ENCODE assay signal across 8 mouse cellular contexts in the genomic region with DNA sequence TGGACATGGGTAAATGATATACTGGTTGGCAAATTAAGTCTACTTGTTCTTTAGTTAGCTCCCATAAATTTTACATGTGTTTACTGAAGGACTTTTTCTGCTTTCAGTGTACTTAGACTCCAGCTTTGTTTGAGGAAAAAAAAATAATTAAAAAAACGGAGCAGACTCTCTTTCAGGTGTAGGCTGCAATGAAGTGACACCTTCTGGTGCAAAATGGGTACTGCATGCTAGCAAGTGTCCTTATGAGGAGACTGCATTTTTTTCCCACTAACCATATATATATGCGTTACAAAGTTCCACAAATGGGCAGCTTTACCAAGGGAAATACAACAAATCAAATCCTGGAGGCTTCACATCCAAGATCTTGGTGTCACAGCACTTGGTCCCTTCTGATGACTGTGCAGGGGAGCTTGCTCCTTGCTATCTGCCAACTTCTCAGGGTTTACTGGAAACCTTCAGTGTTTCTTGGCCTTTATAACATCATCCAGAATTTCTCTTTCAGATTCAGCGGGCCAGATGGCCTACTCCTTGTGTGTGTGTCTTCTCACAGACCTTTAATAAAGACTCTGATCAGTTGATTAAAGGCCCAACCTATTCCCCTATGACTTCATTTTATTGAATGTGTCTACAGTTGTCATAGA. TPM values are rescaled to one million over a fixed set of nuclear protein-coding genes. Genes with fewer than 3 reads are reported as not detected.
DNase-seq lines count a peak whose midpoint lies in the region; ATAC-seq and TF ChIP-seq lines count a peak whose summit lies in the region.

No protein-coding gene starts in this region.

- peak; percentile 28; the same call in 1 of the 2 replicates for TF ChIP-seq CTCF in kidney, adult 2 months (conservative IDR thresholded peaks at IDR 0.05; ENCODE audit: insufficient read depth, insufficient read length, low read depth, low read length)

- no peak overlapping the region for H3K27ac ChIP-seq in heart, embryonic 10.5 days
- no peak overlapping the region for H3K27ac ChIP-seq in kidney, adult 2 months (ENCODE audit: insufficient read depth, low read depth, low read length)
- H3K27ac ChIP-seq in stomach, embryonic 16.5 days (ENCODE audit: low read length): no peak overlapping the region

- no peak overlapping the region for H3K4me2 ChIP-seq in stomach, embryonic 16.5 days (ENCODE audit: low read depth, low read length)

- ATAC-seq in monocyte, adult 5-6 weeks (replicated peaks; ENCODE audit: insufficient number of reproducible peaks, low FRiP score, low TSS enrichment, poor library complexity, severe bottlenecking): peak; percentile 76
- peak; percentile 50; the same call in 1 of the 2 replicates for ATAC-seq in stomach, embryonic 16.5 days (ENCODE audit: insufficient read depth, low FRiP score)

- no peak overlapping the region for H3K9ac ChIP-seq in stomach, embryonic 16.5 days (ENCODE audit: low read length)

- no peaks in the 10 kb centered on the region for H3K36me3 ChIP-seq in heart, embryonic 10.5 days
- no peaks in the 10 kb centered on the region for H3K36me3 ChIP-seq in kidney, adult 2 months (ENCODE audit: control insufficient read depth, insufficient read depth, low read length)
- H3K36me3 ChIP-seq in stomach, embryonic 16.5 days (ENCODE audit: control insufficient read depth, insufficient read depth, low read length): no peaks in the 10 kb centered on the region

- DNase-seq in heart, adult 9 months (ENCODE audit: low spot score in 2 of 2): peak; percentile 5 to 46
- no peak for DNase-seq in heart, embryonic 10.5 days (ENCODE audit: low spot score)
- peak; percentile 69 for DNase-seq in cerebellum, adult 18-20 months
- peak; percentile 35 to 89 for DNase-seq in frontal cortex, adult 2 months (ENCODE audit: extremely low spot score in 1 of 2, low spot score in 1 of 2)
- DNase-seq in kidney, adult 2 months: peak; percentile 74
- peak; percentile 59 for DNase-seq in left cerebral cortex, postnatal 4 days

- H3K4me3 ChIP-seq in heart, embryonic 10.5 days: no peak overlapping the region
- H3K4me3 ChIP-seq in kidney, adult 2 months (ENCODE audit: insufficient read depth, low read depth, low read length): no peak overlapping the region
- no peak overlapping the region for H3K4me3 ChIP-seq in stomach, embryonic 16.5 days (replicated peaks; ENCODE audit: low read length)

- no peaks in the 10 kb centered on the region for H3K4me1 ChIP-seq in heart, embryonic 10.5 days
- no peaks in the 10 kb centered on the region for H3K4me1 ChIP-seq in kidney, adult 2 months (ENCODE audit: control insufficient read depth, insufficient read depth, low read length)
- H3K4me1 ChIP-seq in stomach, embryonic 16.5 days (ENCODE audit: control insufficient read depth, insufficient read depth, low read length): no peaks in the 10 kb centered on the region

- intact Hi-C loops in left cerebral cortex, postnatal 4 days (cut with DNase I): no loop called here

- H3K27me3 ChIP-seq in heart, embryonic 10.5 days (ENCODE audit: insufficient read depth, poor library complexity, severe bottlenecking): no peaks in the 10 kb centered on the region
- H3K27me3 ChIP-seq in kidney, adult 2 months (replicated peaks; ENCODE audit: control insufficient read depth, insufficient read depth, low read length): no peaks in the 10 kb centered on the region
- H3K27me3 ChIP-seq in stomach, embryonic 16.5 days (ENCODE audit: control insufficient read depth, insufficient read depth, low read length): no peaks in the 10 kb centered on the region

- no peak for TF ChIP-seq POLR2A in kidney, adult 2 months (IDR thresholded peaks at IDR 0.05; ENCODE audit: low read depth, low read length)

- 25% methylated on average over 3 of the region's 3 CpGs for WGBS in heart, embryonic 10.5 days
- WGBS in kidney, adult 2 months: 15% methylated on average over 3 of the region's 3 CpGs
- WGBS in stomach, embryonic 16.5 days: 23% methylated on average over 3 of the region's 3 CpGs

- H3K9me3 ChIP-seq in heart, embryonic 10.5 days: no peaks in the 10 kb centered on the region
- H3K9me3 ChIP-seq in stomach, embryonic 16.5 days (replicated peaks; ENCODE audit: control insufficient read depth, low read length): no peaks in the 10 kb centered on the region

RNA-seq across cellular contexts. Expression of a gene that starts 44.3 kb away (rescaled TPM):
- polyA plus RNA-seq in heart, embryonic 10.5 days (2016; fragmentation: Nextera tagmentation; extraction: Ambion mirVana): 11.5 and 13.2 TPM in 2 replicates
- 20.1 and 21.6 TPM in 2 replicates for polyA plus RNA-seq in frontal cortex, adult 2 months (2012; rRNA removed)
- polyA plus RNA-seq in kidney, adult 2 months (2012; rRNA removed): 48.0 and 49.5 TPM in 2 replicates
- 1 to 10 TPM; 3.5 to 3.9 TPM for total RNA-seq in left cerebral cortex, postnatal 4 days (2021)
- 93.7 to 108 TPM (median 100 TPM) in 3 replicates for total RNA-seq in monocyte, adult 5-6 weeks (2017)
- 6.9 and 7.9 TPM in 2 replicates for polyA plus RNA-seq in stomach, embryonic 16.5 days (2015; fragmentation: Nextera tagmentation; extraction: Ambion mirVana)

RNA-seq across cellular contexts. Expression of a gene that starts 59.0 kb away (rescaled TPM):
- 36.3 and 37.7 TPM in 2 replicates for polyA plus RNA-seq in heart, embryonic 10.5 days (2016; fragmentation: Nextera tagmentation; extraction: Ambion mirVana)
- polyA plus RNA-seq in frontal cortex, adult 2 months (2012; rRNA removed): 23.8 and 27.1 TPM in 2 replicates
- 39.7 and 43.5 TPM in 2 replicates for polyA plus RNA-seq in kidney, adult 2 months (2012; rRNA removed)
- 10 to 100 TPM; 15.2 to 17.1 TPM for total RNA-seq in left cerebral cortex, postnatal 4 days (2021)
- total RNA-seq in monocyte, adult 5-6 weeks (2017): 63.7 to 79.6 TPM (median 66.8 TPM) in 3 replicates
- polyA plus RNA-seq in stomach, embryonic 16.5 days (2015; fragmentation: Nextera tagmentation; extraction: Ambion mirVana): 70.9 and 75.3 TPM in 2 replicates
